Mouse (Mus musculus): ENCODE measurements at regions not wholly inside any gene's neighbourhood (a gene's known extent, or its start where the extent isn't known, plus 50 kb on each side); places are given as distances from the start of the nearest gene placed in this dataset.

- Histone ChIP-seq H3K4me3 (ENCODE audit: insufficient read depth, low read length) (no peak overlapping the region), H3K27ac (ENCODE audit: insufficient read depth, low read length) (no peak overlapping the region), H3K4me1 (ENCODE audit: control insufficient read depth, insufficient read depth, low read length) (no peaks in the 10 kb centered on the region)
- TF ChIP-seq POLR2A (IDR thresholded peaks at IDR 0.05; ENCODE audit: extremely low read depth, insufficient read depth, low read length) (no peak), CTCF (IDR thresholded peaks at IDR 0.05; ENCODE audit: extremely low read depth, insufficient read depth, low read length) (no peak)
Observed at GRCm38 (mm10) chr5:75718511-75719225, 144.0 kb downstream of the Kit start.

All from cortical plate, adult 2 months (tissue).